Mouse (Mus musculus): ENCODE data around the gene Tspan9. TPM values are rescaled to one million over a fixed set of nuclear protein-coding genes. Genes with fewer than 3 reads are reported as not detected.

Gene Tspan9
- polyA plus RNA-seq, 1 experiment from 2014 or later = 77.3 TPM

GRCm38 (mm10) chr6:127953071-127953470 is 190.3 kb downstream of the Tspan9 start:
- DNase-seq (ENCODE audit: low spot score) (no peak), ATAC-seq (ENCODE audit: low FRiP score, low TSS enrichment) (0 out of 2 replicates have a peak, but pooled peaks have one; percentile 24)
- no peak overlapping the region for H3K27ac ChIP-seq (replicated peaks)
- no peak overlapping the region for H3K4me2 ChIP-seq (replicated peaks; ENCODE audit: low read depth)
- no peaks in the 10 kb centered on the region for H3K36me3 ChIP-seq (ENCODE audit: control insufficient read depth, insufficient read depth, low read length)
- 73% methylated on average over 4 of the region's 4 CpGs for WGBS
- no peak for TF ChIP-seq EP300 (optimal IDR thresholded peaks at IDR 0.05)
- TF ChIP-seq CTCF (IDR thresholded peaks at IDR 0.05; ENCODE audit: low read depth) = no peak
- no peak overlapping the region for H3K4me3 ChIP-seq (ENCODE audit: low read depth, low read length)
- no peak overlapping the region for H3K9ac ChIP-seq (ENCODE audit: low read length)
- H3K9me3 ChIP-seq (ENCODE audit: control insufficient read depth, low read length) = no peaks in the 10 kb centered on the region
- no peaks in the 10 kb centered on the region for H3K27me3 ChIP-seq (ENCODE audit: control insufficient read depth, insufficient read depth, low read length)
- H3K4me1 ChIP-seq (replicated peaks; ENCODE audit: control insufficient read depth, insufficient read depth) = no peaks in the 10 kb centered on the region

GRCm38 (mm10) chr6:127949885-127950284 is 193.5 kb downstream of the Tspan9 start:
- no peaks in the 10 kb centered on the region for H3K4me1 ChIP-seq (replicated peaks; ENCODE audit: control insufficient read depth, insufficient read depth)
- no peak for ATAC-seq (ENCODE audit: low FRiP score, low TSS enrichment)
- TF ChIP-seq CTCF (IDR thresholded peaks at IDR 0.05; ENCODE audit: low read depth) = no peak
- TF ChIP-seq EP300 (optimal IDR thresholded peaks at IDR 0.05) = no peak
- no peak overlapping the region for H3K4me3 ChIP-seq (ENCODE audit: low read depth, low read length)
- 85% methylated on average over 7 of the region's 7 CpGs for WGBS
- no peak for DNase-seq (ENCODE audit: low spot score)
- no peaks in the 10 kb centered on the region for H3K27me3 ChIP-seq (ENCODE audit: control insufficient read depth, insufficient read depth, low read length)
- no peaks in the 10 kb centered on the region for H3K36me3 ChIP-seq (ENCODE audit: control insufficient read depth, insufficient read depth, low read length)
- H3K4me2 ChIP-seq (replicated peaks; ENCODE audit: low read depth) = no peak overlapping the region
- no peak overlapping the region for H3K27ac ChIP-seq (replicated peaks)
- no peak overlapping the region for H3K9ac ChIP-seq (ENCODE audit: low read length)
- H3K9me3 ChIP-seq (ENCODE audit: control insufficient read depth, low read length) = no peaks in the 10 kb centered on the region

- no peaks in the 10 kb centered on the region for H3K27me3 ChIP-seq (ENCODE audit: control insufficient read depth, insufficient read depth, low read length)
- H3K4me2 ChIP-seq (replicated peaks; ENCODE audit: low read depth) = no peak overlapping the region
- no peaks in the 10 kb centered on the region for H3K36me3 ChIP-seq (ENCODE audit: control insufficient read depth, insufficient read depth, low read length)
- no peaks in the 10 kb centered on the region for H3K4me1 ChIP-seq (replicated peaks; ENCODE audit: control insufficient read depth, insufficient read depth)
- no peaks in the 10 kb centered on the region for H3K9me3 ChIP-seq (ENCODE audit: control insufficient read depth, low read length)
- TF ChIP-seq CTCF (IDR thresholded peaks at IDR 0.05; ENCODE audit: low read depth) = no peak
- no peak for TF ChIP-seq EP300 (optimal IDR thresholded peaks at IDR 0.05)
- no peak for ATAC-seq (ENCODE audit: low FRiP score, low TSS enrichment)
- DNase-seq (ENCODE audit: low spot score) = no peak
- no peak overlapping the region for H3K27ac ChIP-seq (replicated peaks)
- WGBS = 79% methylated on average over 9 of the region's 9 CpGs
- no peak overlapping the region for H3K4me3 ChIP-seq (ENCODE audit: low read depth, low read length)
- H3K9ac ChIP-seq (ENCODE audit: low read length) = no peak overlapping the region
These were observed 194.7 kb downstream of the Tspan9 start for GRCm38 (mm10) chr6:127948656-127949055.

- TF ChIP-seq CTCF (IDR thresholded peaks at IDR 0.05; ENCODE audit: low read depth) (peak; percentile 93), EP300 (optimal IDR thresholded peaks at IDR 0.05) (no peak)
- DNase-seq (ENCODE audit: low spot score) (peak; percentile 72), ATAC-seq (ENCODE audit: low FRiP score, low TSS enrichment) (peak; percentile 71; the same call in 1 of the 2 replicates)
- 59% methylated on average over 9 of the region's 9 CpGs for WGBS
- no peaks in the 10 kb centered on the region for H3K4me1 ChIP-seq (replicated peaks; ENCODE audit: control insufficient read depth, insufficient read depth)
- no peaks in the 10 kb centered on the region for H3K36me3 ChIP-seq (ENCODE audit: control insufficient read depth, insufficient read depth, low read length)
- no peaks in the 10 kb centered on the region for H3K27me3 ChIP-seq (ENCODE audit: control insufficient read depth, insufficient read depth, low read length)
- H3K27ac ChIP-seq (replicated peaks) = no peak overlapping the region
- H3K4me2 ChIP-seq (replicated peaks; ENCODE audit: low read depth) = no peak overlapping the region
- no peak overlapping the region for H3K4me3 ChIP-seq (ENCODE audit: low read depth, low read length)
- no peak overlapping the region for H3K9ac ChIP-seq (ENCODE audit: low read length)
- H3K9me3 ChIP-seq (ENCODE audit: control insufficient read depth, low read length) = no peaks in the 10 kb centered on the region
These were observed 197.7 kb downstream of the Tspan9 start for GRCm38 (mm10) chr6:127945725-127946124.

GRCm38 (mm10) chr6:127942421-127942820 is 201.0 kb downstream of the Tspan9 start:
- Histone ChIP-seq H3K4me1 (replicated peaks; ENCODE audit: control insufficient read depth, insufficient read depth) (no peaks in the 10 kb centered on the region), H3K36me3 (ENCODE audit: control insufficient read depth, insufficient read depth, low read length) (no peaks in the 10 kb centered on the region), H3K27me3 (ENCODE audit: control insufficient read depth, insufficient read depth, low read length) (no peaks in the 10 kb centered on the region), H3K9ac (ENCODE audit: low read length) (no peak overlapping the region), H3K9me3 (ENCODE audit: control insufficient read depth, low read length) (no peaks in the 10 kb centered on the region), H3K4me2 (replicated peaks; ENCODE audit: low read depth) (no peak overlapping the region), H3K4me3 (ENCODE audit: low read depth, low read length) (no peak overlapping the region), H3K27ac (replicated peaks) (no peak overlapping the region)
- WGBS = 87% methylated on average over 8 of the region's 8 CpGs
- ATAC-seq (ENCODE audit: low FRiP score, low TSS enrichment) = no peak
- TF ChIP-seq CTCF (IDR thresholded peaks at IDR 0.05; ENCODE audit: low read depth) (no peak), EP300 (optimal IDR thresholded peaks at IDR 0.05) (no peak)
- no peak for DNase-seq (ENCODE audit: low spot score)

- peak; percentile 45; the same call in 1 of the 2 replicates for ATAC-seq (ENCODE audit: low FRiP score, low TSS enrichment)
- 74% methylated on average over 3 of the region's 3 CpGs for WGBS
- no peak overlapping the region for H3K4me2 ChIP-seq (replicated peaks; ENCODE audit: low read depth)
- no peaks in the 10 kb centered on the region for H3K36me3 ChIP-seq (ENCODE audit: control insufficient read depth, insufficient read depth, low read length)
- H3K4me1 ChIP-seq (replicated peaks; ENCODE audit: control insufficient read depth, insufficient read depth) = no peaks in the 10 kb centered on the region
- H3K27me3 ChIP-seq (ENCODE audit: control insufficient read depth, insufficient read depth, low read length) = no peaks in the 10 kb centered on the region
- H3K4me3 ChIP-seq (ENCODE audit: low read depth, low read length) = no peak overlapping the region
- H3K9ac ChIP-seq (ENCODE audit: low read length) = no peak overlapping the region
- no peak overlapping the region for H3K27ac ChIP-seq (replicated peaks)
- DNase-seq (ENCODE audit: low spot score) = no peak
- no peak for TF ChIP-seq EP300 (optimal IDR thresholded peaks at IDR 0.05)
- TF ChIP-seq CTCF (IDR thresholded peaks at IDR 0.05; ENCODE audit: low read depth) = no peak
- no peaks in the 10 kb centered on the region for H3K9me3 ChIP-seq (ENCODE audit: control insufficient read depth, low read length)
These were observed 208.3 kb downstream of the Tspan9 start for GRCm38 (mm10) chr6:127935105-127935504.
